ENCODE assay signal across 9 mouse cellular contexts in the genomic region with DNA sequence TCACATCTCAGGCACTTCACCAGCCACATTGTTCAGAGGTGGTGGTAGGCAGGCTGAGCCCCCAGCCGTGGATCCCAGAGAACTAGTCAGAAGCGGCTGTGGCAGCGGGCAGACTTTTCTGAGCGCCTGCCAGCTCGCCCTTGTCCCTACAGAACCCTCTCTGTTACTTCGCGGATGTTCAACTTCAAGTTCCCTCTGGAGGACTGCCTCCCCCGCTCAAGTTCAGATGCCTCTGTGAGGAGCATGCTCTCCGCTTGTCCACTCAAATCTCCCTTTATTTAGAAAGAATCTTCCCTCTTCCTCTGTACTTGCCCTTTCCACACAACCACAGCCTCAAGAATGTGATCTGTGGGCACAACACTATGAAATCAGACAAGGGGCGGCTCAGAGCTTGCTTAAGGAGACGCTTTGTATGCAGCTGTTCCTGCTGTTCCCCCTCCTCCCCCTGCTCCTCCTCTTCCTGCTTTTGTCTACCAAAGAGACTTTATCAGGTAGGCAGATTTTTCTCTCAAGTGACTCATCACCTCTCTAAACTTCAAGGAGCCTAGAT. TPM values are rescaled to one million over a fixed set of nuclear protein-coding genes. Genes with fewer than 3 reads are reported as not detected.
A peak's percentile ranks its signal among the peaks of the same experiment; 100 is the strongest.
DNase-seq lines count a peak whose midpoint lies in the region; ATAC-seq and TF ChIP-seq lines count a peak whose summit lies in the region.
"Had no signal": no experiment of that assay in that cellular context is flagged by ENCODE, and none has a peak within 500 bp of the region (broad histone marks: within the 10 kb centered on the region; RNA-seq: fewer than 3 reads in every experiment).

No protein-coding gene starts in this region.

- intact Hi-C loops in heart, adult 2 months (cut with DNase I), result no loop called here

- peak overlapping the region; percentile 69 for H3K27ac ChIP-seq in heart, adult 2 months
- peak overlapping the region; percentile 29 for H3K27ac ChIP-seq in intestine, embryonic 16.5 days (ENCODE audit: low read length)
- H3K27ac ChIP-seq in lung, postnatal 0 days (ENCODE audit: low read length), result peak overlapping the region; percentile 52; the same call in 1 of the 2 replicates
- peak overlapping the region; percentile 2; the same call in 1 of the 2 replicates for H3K27ac ChIP-seq in small intestine, adult 2 months (ENCODE audit: insufficient read depth, low read depth, low read length)

- H3K4me2 ChIP-seq in intestine, embryonic 16.5 days (ENCODE audit: low read depth, low read length), result peak overlapping the region; percentile 22; the same call in 1 of the 2 replicates
- H3K4me2 ChIP-seq in lung, postnatal 0 days (replicated peaks; ENCODE audit: low read depth, low read length), result peak overlapping the region; percentile 42

- H3K79me2 ChIP-seq in heart, adult 2 months (replicated peaks; ENCODE audit: control insufficient read depth, insufficient read depth, low read length), result no peaks in the 10 kb centered on the region

- no peaks in the 10 kb centered on the region for H3K27me3 ChIP-seq in heart, adult 2 months (ENCODE audit: control insufficient read depth, insufficient read depth, low read length)
- H3K27me3 ChIP-seq in intestine, embryonic 16.5 days (replicated peaks; ENCODE audit: control insufficient read depth, insufficient read depth, low read length), result no peaks in the 10 kb centered on the region
- H3K27me3 ChIP-seq in lung, postnatal 0 days (replicated peaks; ENCODE audit: insufficient read depth, low read length), result no peaks in the 10 kb centered on the region
- H3K27me3 ChIP-seq in small intestine, adult 2 months (ENCODE audit: control insufficient read depth, insufficient read depth, low read length), result no peaks in the 10 kb centered on the region
- H3K27me3 ChIP-seq: CH12.LX had no signal

- WGBS in heart, adult 2 months, result 7% methylated on average over 11 of the region's 11 CpGs
- WGBS in intestine, embryonic 16.5 days, result 44% methylated on average over 11 of the region's 11 CpGs
- WGBS in lung, postnatal 0 days, result 13% methylated on average over 11 of the region's 11 CpGs
- 65% methylated on average over 11 of the region's 11 CpGs for WGBS in small intestine, adult 2 months

- H3K9me3 ChIP-seq in intestine, embryonic 16.5 days (ENCODE audit: control insufficient read depth, low read length), result no peaks in the 10 kb centered on the region
- no peaks in the 10 kb centered on the region for H3K9me3 ChIP-seq in lung, postnatal 0 days (ENCODE audit: low read length)

- peak; percentile 36 to 55 for DNase-seq in cerebellum, postnatal 10 days
- DNase-seq in cerebellum, adult 9-11 months, result no peak
- DNase-seq in NIH3T3 (ENCODE audit: low read depth), result peak; percentile 40
- peak; percentile 37 to 51 for DNase-seq in heart, adult 2 months
- peak; percentile 57 for DNase-seq in lung, postnatal 0 days (ENCODE audit: low spot score)
- DNase-seq in cerebellum, adult 9-10 months, result no peak

- peaks cover 4% of the 10 kb centered on the region for H3K4me1 ChIP-seq in heart, adult 2 months (ENCODE audit: control insufficient read depth, insufficient read depth, low read length)
- no peaks in the 10 kb centered on the region for H3K4me1 ChIP-seq in intestine, embryonic 16.5 days (ENCODE audit: control insufficient read depth, insufficient read depth, low read length)
- H3K4me1 ChIP-seq in lung, postnatal 0 days (ENCODE audit: insufficient read depth, low read depth, low read length), result peaks cover 5% of the 10 kb centered on the region; the same call in 1 of the 2 replicates
- H3K4me1 ChIP-seq in small intestine, adult 2 months (ENCODE audit: control insufficient read depth, insufficient read depth, insufficient read length, low read length), result no peaks in the 10 kb centered on the region

- TF ChIP-seq CTCF in heart, adult 2 months (IDR thresholded peaks at IDR 0.05), result no peak
- no peak for TF ChIP-seq CTCF in lung, postnatal 0 days (IDR thresholded peaks at IDR 0.05)
- no peak for TF ChIP-seq CTCF in small intestine, adult 2 months (IDR thresholded peaks at IDR 0.05; ENCODE audit: extremely low read depth, insufficient read length, insufficient replicate concordance, low read depth, low read length)

- H3K4me3 ChIP-seq in heart, adult 2 months, result peak overlapping the region; percentile 38
- H3K4me3 ChIP-seq in intestine, embryonic 16.5 days (ENCODE audit: low read length), result no peak overlapping the region
- H3K4me3 ChIP-seq in lung, postnatal 0 days (ENCODE audit: low read depth, low read length), result peak overlapping the region; percentile 8; the same call in 1 of the 2 replicates
- peak overlapping the region; percentile 29 for H3K4me3 ChIP-seq in small intestine, adult 2 months (ENCODE audit: low read depth, low read length)

- peak; percentile 54; the same call in 1 of the 2 replicates for TF ChIP-seq POLR2A in heart, adult 2 months (IDR thresholded peaks at IDR 0.05; ENCODE audit: insufficient read depth, low read depth, low read length)
- TF ChIP-seq POLR2A in small intestine, adult 2 months (IDR thresholded peaks at IDR 0.05; ENCODE audit: low read depth, low read length), result no peak

- peak overlapping the region; percentile 69 for H3K9ac ChIP-seq in heart, adult 2 months (ENCODE audit: low read depth, low read length)
- H3K9ac ChIP-seq in intestine, embryonic 16.5 days (ENCODE audit: low read depth, low read length), result peak overlapping the region; percentile 6; the same call in 1 of the 2 replicates
- H3K9ac ChIP-seq in lung, postnatal 0 days (replicated peaks; ENCODE audit: low read depth), result no peak overlapping the region

- 0 out of 2 replicates have a peak, but pooled peaks have one; percentile 33 for ATAC-seq in intestine, embryonic 16.5 days
- ATAC-seq in lung, postnatal 0 days, result peak; percentile 60

- TF ChIP-seq EP300 in heart, adult 2 months (IDR thresholded peaks at IDR 0.05; ENCODE audit: insufficient read depth, low read depth, low read length), result no peak
- TF ChIP-seq EP300 in lung, postnatal 0 days (IDR thresholded peaks at IDR 0.05), result peak; percentile 45; the same call in 1 of the 2 replicates

- no peaks in the 10 kb centered on the region for H3K36me3 ChIP-seq in heart, adult 2 months (ENCODE audit: control insufficient read depth, insufficient read depth, low read length)
- no peaks in the 10 kb centered on the region for H3K36me3 ChIP-seq in intestine, embryonic 16.5 days (ENCODE audit: control insufficient read depth, insufficient read depth, low read length)
- no peaks in the 10 kb centered on the region for H3K36me3 ChIP-seq in lung, postnatal 0 days (ENCODE audit: insufficient read depth, low read length)
- H3K36me3 ChIP-seq in small intestine, adult 2 months (ENCODE audit: control insufficient read depth, insufficient read depth, low read length), result no peaks in the 10 kb centered on the region

RNA-seq across cellular contexts. Expression of a gene that starts 42.9 kb away (rescaled TPM):
- total RNA-seq in heart, adult 2 months (2021), result 10 to 100 TPM; 61.8 to 68.1 TPM
- 18.8 and 33.4 TPM in 2 replicates for polyA plus RNA-seq in heart, adult 2 months (2012; rRNA removed)
- polyA plus RNA-seq in intestine, embryonic 16.5 days (2015; fragmentation: Nextera tagmentation; extraction: Ambion mirVana), result 31.2 and 37.4 TPM in 2 replicates
- polyA plus RNA-seq in lung, postnatal 0 days (2015; fragmentation: Nextera tagmentation; extraction: Ambion mirVana), result 88.4 and 107 TPM in 2 replicates
- polyA plus RNA-seq in small intestine, adult 2 months (2012; rRNA removed), result 6.9 and 20.5 TPM in 2 replicates

RNA-seq across cellular contexts. Expression of a gene that starts 52.0 kb away (rescaled TPM):
- 1 to 10 TPM; 2.7 to 4.0 TPM for total RNA-seq in heart, adult 2 months (2021)
- 1.7 and 2.2 TPM in 2 replicates for polyA plus RNA-seq in heart, adult 2 months (2012; rRNA removed)
- polyA plus RNA-seq in intestine, embryonic 16.5 days (2015; fragmentation: Nextera tagmentation; extraction: Ambion mirVana), result 1.1 and 1.6 TPM in 2 replicates
- polyA plus RNA-seq in lung, postnatal 0 days (2015; fragmentation: Nextera tagmentation; extraction: Ambion mirVana), result 8.9 and 12.0 TPM in 2 replicates
- polyA plus RNA-seq in small intestine, adult 2 months (2012; rRNA removed), result 1.6 and 3.3 TPM in 2 replicates

Comparison
In these comparisons a context has a peak if more than half of its experiments do, and no peak if none do; other contexts are left out.
1. DNase-seq: peak in cerebellum, postnatal 10 days (2 of 2), NIH3T3 (single experiment), heart, adult 2 months (2 of 2) and lung, postnatal 0 days (single experiment); none in cerebellum, adult 9-11 months (single experiment) and cerebellum, adult 9-10 months (single experiment).
2. H3K27ac ChIP-seq: peak in every context shown above with its lines; median percentile 69 in heart, adult 2 months; 52 in lung, postnatal 0 days; 29 in intestine, embryonic 16.5 days; 2 in small intestine, adult 2 months.